Mouse (Mus musculus) c-Kit-positive CD71-positive TER-119-positive erythroid progenitor cells, embryonic 14.5 days (primary cell): ENCODE results near the gene Mrgprd.

Source experiments
- DNase-seq: peaks from one replicate; pipeline ENCODE4 v3.0.0-alpha.2; 2013; ENCODE audit warnings: low spot score

Gene Mrgprd

DNA sequence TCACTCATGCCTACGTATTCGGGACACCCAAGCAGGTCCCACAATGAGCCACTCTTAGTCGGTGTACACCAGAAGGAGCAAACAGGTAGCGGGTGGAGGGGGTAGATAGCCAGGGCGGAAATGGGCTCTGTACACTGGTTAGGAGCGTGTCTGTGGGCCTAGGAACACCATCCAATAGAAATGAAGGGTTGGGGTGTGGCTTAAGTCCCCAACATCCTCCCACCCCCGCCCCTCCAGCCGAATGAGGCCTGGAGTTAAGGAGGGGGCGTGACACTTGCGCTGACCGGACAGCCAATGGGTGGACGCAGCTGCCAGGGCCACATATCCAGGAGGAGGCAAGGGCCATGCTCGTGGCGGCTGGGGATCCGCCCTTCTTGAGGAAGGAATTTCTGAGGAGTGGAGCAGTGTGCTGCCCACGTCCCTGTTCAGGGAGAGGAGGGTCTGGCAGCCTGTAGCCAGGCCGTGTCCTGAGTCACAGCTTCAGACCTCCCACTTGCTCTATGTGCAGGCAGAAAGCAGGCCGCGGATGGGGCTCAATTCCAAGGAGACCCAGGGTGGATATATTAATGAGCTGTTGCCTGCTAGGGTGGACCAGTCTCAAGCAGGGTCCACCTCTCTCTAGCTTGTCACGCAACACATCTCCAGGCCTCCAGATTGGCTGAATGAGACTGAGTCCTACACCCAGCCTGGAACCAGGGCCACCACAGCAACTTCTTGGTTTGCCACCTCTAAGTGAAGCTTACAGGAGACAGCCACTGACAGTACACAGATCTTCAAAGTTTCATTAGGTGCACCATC, 11.9 kb upstream of the Mrgprd start:
- DNase-seq, result no peak

GRCm38 (mm10) chr7:145304153-145304552, 10.5 kb upstream of the Mrgprd start:
- no peak for DNase-seq

DNA sequence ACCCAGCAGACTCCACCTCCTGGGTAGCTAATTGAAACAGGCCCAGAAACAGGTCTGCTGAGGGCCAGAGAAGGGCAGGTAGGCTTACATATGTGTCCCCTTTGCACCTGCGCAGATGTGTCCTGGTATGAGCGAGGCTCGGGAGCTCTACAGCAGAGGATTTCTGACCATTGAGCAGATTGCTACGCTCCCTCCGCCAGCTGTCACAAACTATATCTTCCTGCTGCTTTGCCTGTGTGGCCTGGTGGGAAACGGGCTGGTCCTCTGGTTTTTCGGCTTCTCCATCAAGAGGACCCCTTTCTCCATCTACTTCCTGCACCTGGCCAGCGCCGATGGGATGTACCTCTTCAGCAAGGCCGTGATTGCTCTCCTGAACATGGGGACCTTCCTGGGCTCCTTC, 7.0 kb upstream of the Mrgprd start:
- no peak for DNase-seq

DNA sequence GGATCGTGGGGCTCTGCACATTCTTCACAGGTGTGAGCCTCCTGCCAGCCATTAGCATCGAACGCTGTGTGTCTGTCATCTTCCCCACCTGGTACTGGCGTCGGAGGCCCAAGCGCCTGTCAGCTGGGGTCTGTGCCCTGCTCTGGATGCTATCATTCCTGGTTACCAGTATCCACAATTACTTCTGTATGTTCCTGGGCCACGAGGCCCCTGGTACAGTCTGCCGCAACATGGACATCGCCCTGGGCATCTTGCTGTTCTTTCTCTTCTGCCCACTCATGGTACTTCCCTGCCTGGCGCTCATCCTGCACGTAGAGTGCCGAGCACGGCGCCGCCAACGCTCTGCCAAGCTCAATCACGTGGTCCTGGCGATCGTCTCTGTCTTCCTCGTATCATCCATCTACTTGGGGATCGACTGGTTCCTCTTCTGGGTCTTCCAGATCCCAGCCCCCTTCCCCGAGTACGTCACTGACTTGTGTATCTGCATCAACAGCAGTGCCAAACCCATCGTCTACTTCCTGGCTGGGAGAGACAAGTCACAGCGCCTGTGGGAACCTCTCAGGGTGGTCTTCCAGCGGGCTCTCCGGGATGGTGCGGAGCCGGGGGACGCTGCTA, 6.5 kb upstream of the Mrgprd start:
- no peak for DNase-seq

- no peak for DNase-seq
Measured at GRCm38 (mm10) chr7:145308866-145309265, 5.8 kb upstream of the Mrgprd start.

DNA sequence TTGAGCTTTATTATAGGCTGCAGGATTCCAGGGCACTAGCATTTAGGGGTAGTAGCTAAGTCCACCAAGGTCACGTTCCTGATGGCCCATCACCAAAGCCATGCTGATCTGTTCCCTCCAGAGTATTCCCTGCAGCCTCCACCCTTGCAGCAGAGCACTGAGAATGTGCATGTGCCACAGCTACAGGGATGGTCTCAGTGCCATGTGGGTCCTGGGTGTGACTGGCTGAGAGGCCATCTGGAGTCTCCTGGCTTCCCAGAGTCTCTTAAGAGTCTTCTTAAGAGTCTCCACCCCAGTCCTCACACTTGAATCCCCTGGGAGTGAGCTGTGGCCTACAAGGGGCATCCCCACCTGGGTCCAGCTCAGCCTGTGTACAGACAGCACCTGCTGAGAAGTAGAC, 4.8 kb upstream of the Mrgprd start:
- DNase-seq, result no peak

- no peak for DNase-seq
Measured at GRCm38 (mm10) chr7:145310526-145310925, 4.1 kb upstream of the Mrgprd start.

- no peak for DNase-seq
Measured at GRCm38 (mm10) chr7:145312137-145312536, 2.5 kb upstream of the Mrgprd start.

DNA sequence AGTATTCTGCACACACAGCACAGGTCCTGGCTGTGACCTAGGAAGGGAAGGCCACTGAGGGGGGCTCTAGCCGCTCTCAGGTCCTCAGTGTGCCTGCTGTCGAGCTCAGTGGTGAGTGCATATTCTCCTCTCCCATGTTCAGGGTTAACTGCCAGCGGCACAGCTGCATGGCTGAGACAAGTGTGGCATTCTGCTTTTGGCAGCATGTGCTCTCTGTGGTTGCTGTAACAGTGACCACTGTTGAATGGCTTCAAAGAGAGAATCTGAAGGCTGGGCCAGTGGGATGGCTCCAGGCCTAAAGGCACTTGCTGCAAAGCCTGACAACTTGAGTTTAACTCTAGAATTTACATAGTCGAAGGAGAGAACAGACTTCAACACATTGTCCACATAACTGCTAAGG, 2.9 kb downstream of the Mrgprd start:
- no peak for DNase-seq

DNA sequence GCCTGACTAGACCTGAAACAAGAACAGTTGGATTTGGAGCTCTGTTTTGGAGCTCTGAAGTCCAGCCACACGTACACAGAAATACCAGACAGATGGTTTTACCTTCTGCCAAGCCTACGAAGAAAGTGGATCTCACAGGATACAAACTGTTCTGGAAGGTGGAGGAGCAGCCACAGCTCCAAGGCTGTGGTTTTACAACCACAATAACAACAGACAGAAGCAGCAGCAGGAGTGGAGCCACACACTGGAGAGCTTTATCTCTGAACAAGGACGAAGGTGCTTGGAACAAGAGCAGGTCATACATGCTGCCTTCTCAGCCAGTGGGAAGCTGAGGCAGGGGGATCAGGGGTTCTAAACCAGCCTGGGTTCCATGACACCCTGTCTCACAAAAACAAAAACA, 4.8 kb downstream of the Mrgprd start:
- no peak for DNase-seq

DNA sequence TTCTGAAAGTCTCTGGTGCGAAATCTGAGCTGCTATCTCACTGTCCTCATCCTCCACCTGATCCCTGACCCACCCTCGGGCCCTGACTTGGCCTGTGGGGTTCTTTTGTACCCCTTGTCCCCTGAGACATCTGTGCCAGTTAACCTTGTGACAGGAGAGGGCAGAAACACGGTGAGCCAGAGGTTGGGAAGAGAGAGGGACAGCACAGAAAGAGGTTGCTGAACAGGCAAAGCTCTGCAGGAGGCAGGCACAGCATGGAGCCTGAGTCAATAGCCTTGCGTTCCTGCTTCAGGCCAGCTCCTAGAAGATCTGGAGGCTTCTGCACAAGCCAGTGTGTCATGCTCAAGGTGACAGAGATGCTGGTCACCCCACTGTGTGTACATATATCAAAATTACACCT, 9.0 kb downstream of the Mrgprd start:
- no peak for DNase-seq

GRCm38 (mm10) chr7:145325697-145326096, 11.1 kb downstream of the Mrgprd start:
- DNase-seq, result no peak

GRCm38 (mm10) chr7:145329982-145330381, 15.3 kb downstream of the Mrgprd start:
- DNase-seq, result no peak

DNA sequence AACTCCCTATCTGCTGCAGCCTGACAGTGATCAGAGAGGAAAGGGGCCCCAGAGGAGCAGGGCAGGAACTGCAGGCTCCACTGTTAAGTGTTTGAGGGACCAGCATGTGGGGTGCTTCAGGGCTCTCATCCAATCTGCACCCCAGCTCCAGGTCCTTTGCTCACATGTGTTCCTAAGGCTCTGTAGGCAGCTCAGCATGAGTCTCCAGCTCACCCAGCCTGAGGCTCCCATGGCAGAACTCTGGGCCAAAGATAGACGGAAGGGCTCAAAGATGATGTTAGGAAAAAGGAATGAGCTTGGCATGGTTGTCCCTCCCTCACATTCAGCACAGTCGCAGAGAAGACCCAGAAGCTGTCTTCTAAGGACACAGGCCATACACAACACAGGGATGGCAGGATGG, 16.0 kb downstream of the Mrgprd start:
- DNase-seq, result no peak

DNA sequence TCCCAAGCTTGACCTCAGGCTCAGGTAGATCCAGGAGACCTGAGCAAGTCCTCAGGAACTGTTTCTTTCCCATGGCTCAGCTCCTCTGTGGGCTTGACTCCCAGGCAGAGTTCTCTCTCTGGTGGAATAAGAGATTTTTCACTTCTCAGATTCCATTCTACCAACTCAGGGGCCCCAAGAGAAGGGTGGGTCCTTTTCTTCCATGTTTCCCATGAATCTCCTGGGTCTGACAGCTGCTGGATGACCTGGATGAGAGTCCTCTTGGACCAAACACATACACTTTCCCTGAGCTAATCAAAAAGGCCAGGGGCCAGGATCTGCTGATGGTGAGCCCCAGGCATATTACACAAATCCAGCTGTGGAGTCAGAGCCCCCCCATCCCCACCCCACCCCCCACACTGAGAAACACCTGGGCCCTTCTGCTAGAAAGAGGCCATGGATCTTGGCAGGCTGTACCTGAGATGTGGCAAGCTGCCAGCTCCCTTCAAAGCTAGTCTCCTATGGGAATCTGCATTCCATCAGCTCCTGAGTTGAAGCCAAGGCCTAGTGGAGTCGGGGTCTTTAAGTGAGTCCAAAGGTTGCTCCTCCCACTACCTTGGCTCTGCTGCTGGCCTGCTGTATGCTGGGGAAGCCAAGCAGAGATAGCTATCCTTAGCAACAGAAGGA, 17.9 kb downstream of the Mrgprd start:
- DNase-seq, result no peak

DNA sequence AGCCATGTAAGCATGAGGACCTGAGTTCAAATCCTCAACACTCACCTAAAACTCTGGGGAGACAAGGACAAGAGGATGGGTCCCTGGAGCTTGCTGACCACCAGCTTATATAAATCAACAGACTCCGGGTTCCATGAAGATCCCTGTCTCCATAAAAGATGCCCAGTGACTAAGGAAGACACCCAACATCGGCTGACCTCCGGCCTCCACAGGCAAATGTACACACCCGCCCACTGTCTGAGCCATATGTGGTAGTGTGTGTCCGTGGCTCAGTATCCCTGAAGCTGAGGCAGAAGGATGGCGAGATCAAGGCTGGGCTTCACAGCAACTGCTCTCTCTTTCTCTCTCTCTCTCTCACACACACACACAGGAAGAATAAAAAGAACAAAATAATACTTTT, 19.3 kb downstream of the Mrgprd start:
- no peak for DNase-seq

GRCm38 (mm10) chr7:145334428-145335027, 19.9 kb downstream of the Mrgprd start:
- no peak for DNase-seq

- DNase-seq, result no peak
Measured at GRCm38 (mm10) chr7:145335199-145335598, 20.6 kb downstream of the Mrgprd start.

DNA sequence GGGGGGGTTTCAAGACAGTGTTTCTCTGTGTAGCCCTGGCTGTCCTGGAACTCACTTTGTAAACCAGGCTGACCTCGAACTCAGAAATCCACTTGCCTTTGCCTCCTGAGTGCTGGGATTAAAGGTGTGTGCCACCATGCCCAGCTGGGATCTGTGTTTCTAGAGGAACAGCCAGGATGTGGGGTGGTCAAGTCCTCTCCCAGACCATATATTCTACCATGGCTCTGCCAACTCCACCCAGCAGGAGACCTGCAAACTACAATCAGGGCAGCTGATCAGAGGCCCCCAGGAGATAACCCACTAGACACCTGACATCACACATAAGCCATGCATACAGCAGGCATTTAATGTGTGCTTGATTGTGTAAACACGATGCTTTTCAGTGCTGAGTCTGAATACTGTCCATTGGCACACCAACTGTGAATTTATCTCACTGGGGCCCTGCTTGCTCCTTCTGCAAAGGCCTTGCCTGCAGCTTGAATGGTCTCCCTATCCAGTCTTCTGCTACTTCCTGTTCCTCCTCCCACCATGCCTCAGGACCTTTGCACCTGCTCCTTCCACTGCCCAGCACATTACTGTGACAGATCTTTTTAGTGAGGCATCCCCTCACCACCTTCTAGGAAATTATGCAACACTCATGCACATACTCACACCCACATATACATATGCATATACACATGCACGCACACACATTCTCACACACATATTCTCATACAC, 21.1 kb downstream of the Mrgprd start:
- DNase-seq, result no peak

DNA sequence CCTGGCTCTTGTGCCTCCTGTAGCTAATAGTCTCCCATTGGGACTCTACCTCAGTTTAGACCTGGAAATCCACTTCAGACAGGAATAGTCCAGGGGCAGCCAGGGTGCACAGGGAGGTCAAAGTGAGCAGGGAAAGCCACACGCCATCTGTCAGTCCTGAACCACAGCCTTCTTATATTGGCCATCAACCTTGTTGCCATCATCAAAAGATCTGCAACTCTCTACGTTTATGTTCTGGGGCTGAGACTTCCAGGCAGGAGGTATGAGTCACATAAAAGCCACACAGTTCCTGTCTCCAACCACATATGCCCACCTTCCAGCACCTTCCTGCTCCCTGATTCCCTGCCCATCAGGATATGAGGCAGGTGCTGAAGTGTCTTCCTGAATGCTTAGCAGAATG, 23.3 kb downstream of the Mrgprd start:
- DNase-seq, result no peak

GRCm38 (mm10) chr7:145340248-145340904, 25.7 kb downstream of the Mrgprd start:
- no peak for DNase-seq
